Mouse (Mus musculus): Measurements from ENCODE around the gene Poldip2.

Gene Poldip2

GRCm38 (mm10) chr11:78547718-78548460 is 35.9 kb downstream of the Poldip2 start:
- DNase-seq, result no peak

GRCm38 (mm10) chr11:78549491-78549987 is 37.5 kb downstream of the Poldip2 start:
- DNase-seq, result no peak

GRCm38 (mm10) chr11:78550168-78551058 is 38.4 kb downstream of the Poldip2 start, which contains the start of gene Tmem97:
Tmem97 (minus strand) TSS chr11:78550777.
- DNase-seq, result peak; percentile 98

- DNase-seq, result no peak
Observed at GRCm38 (mm10) chr11:78551059-78551398, 39.0 kb downstream of the Poldip2 start.

GRCm38 (mm10) chr11:78555623-78556022 is 43.6 kb downstream of the Poldip2 start:
- DNase-seq, result no peak

GRCm38 (mm10) chr11:78556070-78556469 is 44.1 kb downstream of the Poldip2 start:
- DNase-seq, result no peak

- no peak for DNase-seq
Observed at GRCm38 (mm10) chr11:78557241-78557640, 45.2 kb downstream of the Poldip2 start.

GRCm38 (mm10) chr11:78560447-78560846 is 48.5 kb downstream of the Poldip2 start:
- DNase-seq, result peak; percentile 92

- DNase-seq, result peak; percentile 84
Observed at GRCm38 (mm10) chr11:78566775-78567174, 54.8 kb downstream of the Poldip2 start.

GRCm38 (mm10) chr11:78567614-78568013 is 55.6 kb downstream of the Poldip2 start:
- DNase-seq, result no peak

- DNase-seq, result no peak
Observed at GRCm38 (mm10) chr11:78568827-78569226, 56.8 kb downstream of the Poldip2 start.

GRCm38 (mm10) chr11:78569806-78570205 is 57.8 kb downstream of the Poldip2 start:
- no peak for DNase-seq

- no peak for DNase-seq
Observed at GRCm38 (mm10) chr11:78571441-78571840, 59.4 kb downstream of the Poldip2 start.

GRCm38 (mm10) chr11:78571854-78572253 is 59.9 kb downstream of the Poldip2 start:
- DNase-seq, result no peak
